Mouse (Mus musculus): ENCODE results near the gene Zfp609. TPM values are rescaled to one million over a fixed set of nuclear protein-coding genes. Genes with fewer than 3 reads are reported as not detected.

Gene Zfp609
- polyA plus RNA-seq, 1 experiment: 11.1 TPM

- Histone ChIP-seq H3K36me3 (ENCODE audit: control insufficient read depth, insufficient read depth) (no peaks in the 10 kb centered on the region), H3K27me3 (ENCODE audit: control insufficient read depth, insufficient read depth, insufficient read length) (no peaks in the 10 kb centered on the region), H3K4me3 (no peak overlapping the region), H3ac (ENCODE audit: control insufficient read depth, insufficient read length) (no peak overlapping the region), H3K4me2 (ENCODE audit: low read depth) (no peak overlapping the region), H3K79me2 (ENCODE audit: control insufficient read depth, insufficient read depth) (peaks cover 25% of the 10 kb centered on the region)
- no peak for TF ChIP-seq REST (IDR thresholded peaks at IDR 0.05; ENCODE audit: insufficient read depth, insufficient read length)
- no peak for TF ChIP-seq MYOD1 (IDR thresholded peaks at IDR 0.05; ENCODE audit: control insufficient read depth in 1 of 3, insufficient read length in 2 of 3, low read depth in 2 of 3)
- TF ChIP-seq TCF3 (IDR thresholded peaks at IDR 0.05; ENCODE audit: insufficient read length, low read depth): no peak
- TF ChIP-seq MYOG (IDR thresholded peaks at IDR 0.05; ENCODE audit: control insufficient read depth in 1 of 3, insufficient read depth in 1 of 3, insufficient read length in 2 of 3, low read depth in 2 of 3): no peak
- TF ChIP-seq MAX (IDR thresholded peaks at IDR 0.05; ENCODE audit: low read depth): no peak
- no peak for TF ChIP-seq POLR2AphosphoS2 (IDR thresholded peaks at IDR 0.05; ENCODE audit: insufficient read length, low read depth)
- TF ChIP-seq SRF (IDR thresholded peaks at IDR 0.05; ENCODE audit: control insufficient read depth, insufficient read length, low read depth): no peak
- TF ChIP-seq CEBPB (IDR thresholded peaks at IDR 0.05; ENCODE audit: insufficient read depth, poor library complexity, severe bottlenecking): no peak
- TF ChIP-seq TCF12 (IDR thresholded peaks at IDR 0.05; ENCODE audit: insufficient read depth, poor library complexity, severe bottlenecking): no peak
- TF ChIP-seq USF1 (IDR thresholded peaks at IDR 0.05; ENCODE audit: low read depth): no peak
- no peak for TF ChIP-seq E2F4 (IDR thresholded peaks at IDR 0.05; ENCODE audit: insufficient read depth)
- no peak for TF ChIP-seq POLR2A (IDR thresholded peaks at IDR 0.05; ENCODE audit: insufficient read length, low read depth)
Measured at GRCm38 (mm10) chr9:65725291-65725622, 102.1 kb downstream of the Zfp609 start.

- no peaks in the 10 kb centered on the region for H3K27me3 ChIP-seq (ENCODE audit: control insufficient read depth, insufficient read depth, insufficient read length)
- no peak overlapping the region for H3K4me3 ChIP-seq
- H3K79me2 ChIP-seq (ENCODE audit: control insufficient read depth, insufficient read depth): peaks cover 26% of the 10 kb centered on the region
- TF ChIP-seq CEBPB (IDR thresholded peaks at IDR 0.05; ENCODE audit: insufficient read depth, poor library complexity, severe bottlenecking): no peak
- no peak for TF ChIP-seq E2F4 (IDR thresholded peaks at IDR 0.05; ENCODE audit: insufficient read depth)
- no peak for TF ChIP-seq MYOG (IDR thresholded peaks at IDR 0.05; ENCODE audit: control insufficient read depth in 1 of 3, insufficient read depth in 1 of 3, insufficient read length in 2 of 3, low read depth in 2 of 3)
- no peak for TF ChIP-seq POLR2A (IDR thresholded peaks at IDR 0.05; ENCODE audit: insufficient read length, low read depth)
- TF ChIP-seq POLR2AphosphoS2 (IDR thresholded peaks at IDR 0.05; ENCODE audit: insufficient read length, low read depth): no peak
- no peak for TF ChIP-seq TCF3 (IDR thresholded peaks at IDR 0.05; ENCODE audit: insufficient read length, low read depth)
- TF ChIP-seq MAX (IDR thresholded peaks at IDR 0.05; ENCODE audit: low read depth): no peak
- no peak for TF ChIP-seq REST (IDR thresholded peaks at IDR 0.05; ENCODE audit: insufficient read depth, insufficient read length)
- TF ChIP-seq SRF (IDR thresholded peaks at IDR 0.05; ENCODE audit: control insufficient read depth, insufficient read length, low read depth): no peak
- H3K36me3 ChIP-seq (ENCODE audit: control insufficient read depth, insufficient read depth): no peaks in the 10 kb centered on the region
- no peak overlapping the region for H3K4me2 ChIP-seq (ENCODE audit: low read depth)
- no peak overlapping the region for H3ac ChIP-seq (ENCODE audit: control insufficient read depth, insufficient read length)
Measured at GRCm38 (mm10) chr9:65724471-65725290, 102.7 kb downstream of the Zfp609 start.

DNA sequence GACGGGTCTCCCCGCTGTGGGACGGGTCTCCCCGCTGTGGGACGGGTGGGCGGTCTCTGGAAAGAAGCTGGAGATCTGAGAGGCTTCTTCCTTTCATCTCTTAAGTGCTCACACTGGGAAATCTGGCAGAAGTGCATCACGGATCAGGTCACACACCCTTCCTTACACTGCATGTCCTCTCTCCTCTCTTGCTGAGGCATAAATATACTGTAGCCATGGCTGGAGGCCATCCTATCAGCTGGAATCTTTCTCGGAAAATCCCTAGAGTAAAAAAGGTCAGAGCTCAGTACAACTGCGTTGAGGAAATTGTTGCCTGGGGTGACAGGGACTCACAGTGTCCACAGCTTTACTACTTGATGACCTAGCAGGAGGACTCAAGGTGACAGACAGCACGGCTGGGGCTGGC is 106.2 kb downstream of the Zfp609 start:
- H3K4me3 ChIP-seq: no peak overlapping the region
- H3ac ChIP-seq (ENCODE audit: control insufficient read depth, insufficient read length): no peak overlapping the region

DNA sequence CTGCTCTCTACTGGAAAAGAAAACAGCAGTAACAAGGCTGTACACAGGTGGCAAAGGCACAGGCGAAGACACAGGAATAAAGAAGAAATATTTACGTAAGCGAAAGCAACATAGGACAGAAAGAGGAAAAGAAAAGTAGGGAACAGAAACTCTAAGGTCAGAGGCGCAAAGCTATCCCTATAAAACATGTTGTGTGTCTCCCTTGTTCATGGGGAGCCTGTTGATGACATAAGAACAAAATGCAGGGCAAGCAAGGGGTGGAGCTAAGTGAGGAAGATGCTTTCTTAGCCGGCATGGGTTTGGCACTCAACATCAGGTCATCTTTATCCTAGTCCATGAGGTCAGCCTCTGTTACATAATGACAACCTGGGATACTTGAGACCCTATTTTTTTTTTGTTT is 109.2 kb downstream of the Zfp609 start:
- H3ac ChIP-seq (ENCODE audit: control insufficient read depth, insufficient read length): no peak overlapping the region
- H3K4me3 ChIP-seq: no peak overlapping the region
- TF ChIP-seq MYOG (IDR thresholded peaks at IDR 0.05; ENCODE audit: control insufficient read depth in 1 of 3, insufficient read depth in 1 of 3, insufficient read length in 2 of 3, low read depth in 2 of 3) (no peak), MYOD1 (IDR thresholded peaks at IDR 0.05; ENCODE audit: control insufficient read depth in 1 of 3, insufficient read length in 2 of 3, low read depth in 2 of 3) (no peak), SRF (IDR thresholded peaks at IDR 0.05; ENCODE audit: control insufficient read depth, insufficient read length, low read depth) (no peak), POLR2A (IDR thresholded peaks at IDR 0.05; ENCODE audit: insufficient read length, low read depth) (no peak), MAX (IDR thresholded peaks at IDR 0.05; ENCODE audit: low read depth) (no peak), TCF3 (IDR thresholded peaks at IDR 0.05; ENCODE audit: insufficient read length, low read depth) (no peak), TCF12 (IDR thresholded peaks at IDR 0.05; ENCODE audit: insufficient read depth, poor library complexity, severe bottlenecking) (no peak), E2F4 (IDR thresholded peaks at IDR 0.05; ENCODE audit: insufficient read depth) (no peak), REST (IDR thresholded peaks at IDR 0.05; ENCODE audit: insufficient read depth, insufficient read length) (no peak), CEBPB (IDR thresholded peaks at IDR 0.05; ENCODE audit: insufficient read depth, poor library complexity, severe bottlenecking) (no peak), POLR2AphosphoS2 (IDR thresholded peaks at IDR 0.05; ENCODE audit: insufficient read length, low read depth) (no peak)
- H3K79me2 ChIP-seq (ENCODE audit: control insufficient read depth, insufficient read depth): peaks cover 14% of the 10 kb centered on the region
- no peaks in the 10 kb centered on the region for H3K27me3 ChIP-seq (ENCODE audit: control insufficient read depth, insufficient read depth, insufficient read length)
- H3K4me2 ChIP-seq (ENCODE audit: low read depth): no peak overlapping the region
- no peaks in the 10 kb centered on the region for H3K36me3 ChIP-seq (ENCODE audit: control insufficient read depth, insufficient read depth)

More for the DNA sequence above, 106.2 kb downstream of the Zfp609 start:
- H3K4me2 ChIP-seq (ENCODE audit: low read depth): no peak overlapping the region
- peaks cover 25% of the 10 kb centered on the region for H3K79me2 ChIP-seq (ENCODE audit: control insufficient read depth, insufficient read depth)
- TF ChIP-seq TCF12 (IDR thresholded peaks at IDR 0.05; ENCODE audit: insufficient read depth, poor library complexity, severe bottlenecking) (no peak), POLR2AphosphoS2 (IDR thresholded peaks at IDR 0.05; ENCODE audit: insufficient read length, low read depth) (no peak), USF1 (IDR thresholded peaks at IDR 0.05; ENCODE audit: low read depth) (no peak), MYOG (IDR thresholded peaks at IDR 0.05; ENCODE audit: control insufficient read depth in 1 of 3, insufficient read depth in 1 of 3, insufficient read length in 2 of 3, low read depth in 2 of 3) (no peak), REST (IDR thresholded peaks at IDR 0.05; ENCODE audit: insufficient read depth, insufficient read length) (no peak), TCF3 (IDR thresholded peaks at IDR 0.05; ENCODE audit: insufficient read length, low read depth) (no peak), CEBPB (IDR thresholded peaks at IDR 0.05; ENCODE audit: insufficient read depth, poor library complexity, severe bottlenecking) (no peak), E2F4 (IDR thresholded peaks at IDR 0.05; ENCODE audit: insufficient read depth) (no peak), MAX (IDR thresholded peaks at IDR 0.05; ENCODE audit: low read depth) (no peak), POLR2A (IDR thresholded peaks at IDR 0.05; ENCODE audit: insufficient read length, low read depth) (no peak)
- no peaks in the 10 kb centered on the region for H3K27me3 ChIP-seq (ENCODE audit: control insufficient read depth, insufficient read depth, insufficient read length)
- no peaks in the 10 kb centered on the region for H3K36me3 ChIP-seq (ENCODE audit: control insufficient read depth, insufficient read depth)

Measured in myocyte (in vitro differentiated cells).